Comparison of ENCODE assay signal across 19 mouse cellular contexts in the genomic region with DNA sequence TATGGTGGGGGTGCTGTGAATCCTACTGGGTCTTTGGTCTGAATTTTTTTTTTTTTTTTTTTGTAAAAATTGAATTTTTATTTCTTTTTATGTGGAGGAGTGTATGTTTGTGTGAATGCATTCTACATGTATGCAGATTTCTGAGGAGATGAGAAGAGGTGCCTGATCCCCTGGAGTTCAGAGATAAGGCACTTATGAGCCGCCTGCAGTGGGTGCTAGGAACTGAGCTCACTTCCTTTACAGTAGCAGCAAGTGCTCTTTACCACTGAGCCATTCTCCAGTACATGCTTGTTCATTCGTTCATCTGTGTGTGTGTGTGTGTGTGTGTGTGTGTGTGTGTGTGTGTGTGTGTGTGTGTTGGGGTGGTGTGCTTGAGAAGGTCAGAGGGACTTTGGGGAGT. TPM values are rescaled to one million over a fixed set of nuclear protein-coding genes. Genes with fewer than 3 reads are reported as not detected.
DNase-seq lines count a peak whose midpoint lies in the region; ATAC-seq and TF ChIP-seq lines count a peak whose summit lies in the region.
"Had no signal": no experiment of that assay in that cellular context is flagged by ENCODE, and none has a peak within 500 bp of the region (broad histone marks: within the 10 kb centered on the region; RNA-seq: fewer than 3 reads in every experiment).

No protein-coding gene starts in this region.

- no peak for TF ChIP-seq RAD21 in MEL (IDR thresholded peaks at IDR 0.05; ENCODE audit: low read depth, low read length)

- peaks cover 74% of the 10 kb centered on the region for H3K79me2 ChIP-seq in MEL (ENCODE audit: control insufficient read depth, insufficient read depth, low read length, poor library complexity)

- ATAC-seq in erythroid progenitor cell, adult 5-6 weeks (replicated peaks; ENCODE audit: low FRiP score, poor library complexity, severe bottlenecking): peak; percentile 75
- ATAC-seq in liver, embryonic 15.5 days (ENCODE audit: insufficient read depth): peak; percentile 82
- peak; percentile 96 for ATAC-seq in megakaryocyte-erythroid progenitor cell, adult 5-6 weeks (replicated peaks; ENCODE audit: low FRiP score, low TSS enrichment, poor library complexity, severe bottlenecking)
- ATAC-seq in kidney, embryonic 14.5 days (ENCODE audit: low FRiP score, low TSS enrichment): no peak

- peak in 1 of 2 experiments; percentile 62; a peak in 3 of 4 replicates for TF ChIP-seq EP300 in MEL (IDR thresholded peaks at IDR 0.05; ENCODE audit: low read depth in 1 of 2, low read length in 2 of 2)

- no peak for TF ChIP-seq POLR2A in MEL (IDR thresholded peaks at IDR 0.05; ENCODE audit: control insufficient read depth in 1 of 2, insufficient read depth in 1 of 2, low read depth in 1 of 2, low read length in 2 of 2, poor library complexity in 1 of 2)

- H3K27ac ChIP-seq in MEL (ENCODE audit: control insufficient read depth, low read depth, low read length): peak overlapping the region; percentile 90
- 0 out of 2 replicates have a peak overlapping the region, but pooled peaks have one; percentile 14 for H3K27ac ChIP-seq in liver, embryonic 15.5 days (replicated peaks)
- no peak overlapping the region for H3K27ac ChIP-seq in hindbrain, embryonic 10.5 days
- no peak overlapping the region for H3K27ac ChIP-seq in kidney, embryonic 14.5 days (ENCODE audit: low read depth, low read length)
- H3K27ac ChIP-seq: forebrain, embryonic 12.5 days; heart, embryonic 13.5 days; hindbrain, embryonic 12.5 days; limb, embryonic 15.5 days had no signal

- DNase-seq in MEL (ENCODE audit: low read depth, low spot score): peak; percentile 84
- no peak for DNase-seq in hindbrain, embryonic 10.5 days (ENCODE audit: low spot score)
- DNase-seq in right cerebral cortex, postnatal 4 days: no peak
- DNase-seq: adrenal gland, postnatal 10 days; cerebellum, adult 9-11 months; heart, adult 18-20 months; heart, postnatal 14 days; kidney, adult 11 months; left cerebral cortex, postnatal 4 days; midbrain, embryonic 14.5 days; right cerebral cortex, postnatal 25 days had no signal

- peaks cover 18% of the 10 kb centered on the region in 2 experiments for H3K4me1 ChIP-seq in MEL (ENCODE audit: control insufficient read depth in 1 of 2, insufficient read depth in 2 of 2, low read length in 2 of 2)
- H3K4me1 ChIP-seq in liver, embryonic 15.5 days (replicated peaks): peaks cover 47% of the 10 kb centered on the region
- no peaks in the 10 kb centered on the region for H3K4me1 ChIP-seq in hindbrain, embryonic 10.5 days (replicated peaks)
- no peaks in the 10 kb centered on the region for H3K4me1 ChIP-seq in kidney, embryonic 14.5 days (ENCODE audit: control insufficient read depth, insufficient read depth, low read length)
- H3K4me1 ChIP-seq: forebrain, embryonic 12.5 days; hindbrain, embryonic 12.5 days; limb, embryonic 15.5 days had no signal

- H3K9me3 ChIP-seq in MEL (replicated peaks; ENCODE audit: insufficient read depth, low read length): no peaks in the 10 kb centered on the region
- no peaks in the 10 kb centered on the region for H3K9me3 ChIP-seq in liver, embryonic 15.5 days (replicated peaks)
- no peaks in the 10 kb centered on the region for H3K9me3 ChIP-seq in hindbrain, embryonic 10.5 days
- H3K9me3 ChIP-seq in kidney, embryonic 14.5 days (ENCODE audit: control insufficient read depth, low read length): no peaks in the 10 kb centered on the region
- H3K9me3 ChIP-seq: forebrain, embryonic 12.5 days; heart, embryonic 13.5 days; hindbrain, embryonic 12.5 days; limb, embryonic 15.5 days had no signal

- 25% methylated on average over 2 of the region's 2 CpGs for WGBS in liver, embryonic 15.5 days (ENCODE audit: insufficient replicate concordance)
- 93% methylated on average over 2 of the region's 2 CpGs for WGBS in hindbrain, embryonic 10.5 days
- WGBS in kidney, embryonic 14.5 days: 100% methylated on average over 2 of the region's 2 CpGs

- H3K4me2 ChIP-seq in liver, embryonic 15.5 days: peak overlapping the region; percentile 7; the same call in 1 of the 2 replicates
- no peak overlapping the region for H3K4me2 ChIP-seq in kidney, embryonic 14.5 days (replicated peaks; ENCODE audit: low read depth, low read length)
- H3K4me2 ChIP-seq: forebrain, embryonic 12.5 days; heart, embryonic 13.5 days; hindbrain, embryonic 12.5 days; limb, embryonic 15.5 days had no signal

- H3K36me3 ChIP-seq in MEL (ENCODE audit: control insufficient read depth in 1 of 2, insufficient read depth in 2 of 2, low read length in 2 of 2): peaks cover 2 to 31% of the 10 kb centered on the region in 2 experiments
- no peaks in the 10 kb centered on the region for H3K36me3 ChIP-seq in liver, embryonic 15.5 days (replicated peaks)
- no peaks in the 10 kb centered on the region for H3K36me3 ChIP-seq in hindbrain, embryonic 10.5 days
- H3K36me3 ChIP-seq in kidney, embryonic 14.5 days (ENCODE audit: control insufficient read depth, insufficient read depth, low read length): no peaks in the 10 kb centered on the region
- H3K36me3 ChIP-seq: forebrain, embryonic 12.5 days had no signal

- peak overlapping the region; percentile 61 for H3K9ac ChIP-seq in MEL (ENCODE audit: control insufficient read depth, low read depth, low read length, poor library complexity, severe bottlenecking)
- no peak overlapping the region for H3K9ac ChIP-seq in liver, embryonic 15.5 days
- H3K9ac ChIP-seq in kidney, embryonic 14.5 days (ENCODE audit: low read depth, low read length): no peak overlapping the region
- H3K9ac ChIP-seq: forebrain, embryonic 12.5 days; heart, embryonic 13.5 days; hindbrain, embryonic 12.5 days; limb, embryonic 15.5 days had no signal

- no peaks in the 10 kb centered on the region for H3K27me3 ChIP-seq in MEL (ENCODE audit: control insufficient read depth in 1 of 2, insufficient read depth in 2 of 2, low read length in 2 of 2)
- no peaks in the 10 kb centered on the region for H3K27me3 ChIP-seq in liver, embryonic 15.5 days
- H3K27me3 ChIP-seq in hindbrain, embryonic 10.5 days (ENCODE audit: insufficient read depth, poor library complexity, severe bottlenecking): no peaks in the 10 kb centered on the region
- H3K27me3 ChIP-seq in kidney, embryonic 14.5 days (ENCODE audit: control insufficient read depth, insufficient read depth, low read length): no peaks in the 10 kb centered on the region
- H3K27me3 ChIP-seq: forebrain, embryonic 12.5 days; heart, embryonic 13.5 days; hindbrain, embryonic 12.5 days; limb, embryonic 15.5 days had no signal

- TF ChIP-seq CTCF in MEL (IDR thresholded peaks at IDR 0.05 in 2 of 3, conservative IDR thresholded peaks at IDR 0.05 in 1 of 3; ENCODE audit: control insufficient read depth in 1 of 3, insufficient read depth in 1 of 3, low read depth in 2 of 3, low read length in 3 of 3, poor library complexity in 1 of 3, severe bottlenecking in 1 of 3): no peak

- peak overlapping the region; percentile 28 to 47 for H3K4me3 ChIP-seq in MEL (ENCODE audit: control insufficient read depth in 1 of 2, insufficient read depth in 1 of 2, low read depth in 2 of 2, low read length in 2 of 2)
- H3K4me3 ChIP-seq in liver, embryonic 15.5 days (replicated peaks): no peak overlapping the region
- H3K4me3 ChIP-seq in hindbrain, embryonic 10.5 days: no peak overlapping the region
- no peak overlapping the region for H3K4me3 ChIP-seq in kidney, embryonic 14.5 days (ENCODE audit: low read length)
- H3K4me3 ChIP-seq: forebrain, embryonic 12.5 days; heart, embryonic 13.5 days; hindbrain, embryonic 12.5 days; limb, embryonic 15.5 days had no signal

TF ChIP-seq in MEL, 35 proteins besides CTCF, POLR2A, EP300 and RAD21 (continues in another document):
- TF ChIP-seq NELFE (IDR thresholded peaks at IDR 0.05; ENCODE audit: low read depth, low read length) (no peak), ZKSCAN1 (IDR thresholded peaks at IDR 0.05; ENCODE audit: low read depth, low read length) (no peak), RCOR1 (IDR thresholded peaks at IDR 0.05; ENCODE audit: low read depth, low read length) (no peak), POLR2AphosphoS2 (IDR thresholded peaks at IDR 0.05; ENCODE audit: low read length) (no peak), TCF12 (IDR thresholded peaks at IDR 0.05; ENCODE audit: low read depth, low read length) (no peak), POLR2AphosphoS5 (IDR thresholded peaks at IDR 0.05; ENCODE audit: borderline replicate concordance, low read depth, low read length) (no peak), TBP (IDR thresholded peaks at IDR 0.05; ENCODE audit: low read depth, low read length) (no peak), SMC3 (IDR thresholded peaks at IDR 0.05; ENCODE audit: low read depth, low read length) (no peak), MAZ (IDR thresholded peaks at IDR 0.05; ENCODE audit: low read depth, low read length) (no peak)

RNA-seq across cellular contexts. Expression of a gene that starts 12.6 kb away (rescaled TPM):
- total RNA-seq in MEL (2012; rRNA removed): 33.7 and 34.6 TPM in 2 replicates
- 100 to 1,000 TPM in 1 of 2 experiments, 10 to 100 TPM in 1; 46.6 to 456 TPM for polyA plus RNA-seq in MEL (2012; ENCODE audit: insufficient read depth in 1 of 2, insufficient read length in 2 of 2, low read depth in 1 of 2, low replicate concordance in 2 of 2, missing spikeins in 1 of 2)
- total RNA-seq in erythroid progenitor cell, adult 5-6 weeks (2015; ENCODE audit: low replicate concordance): 23.1 and 50.7 TPM in 2 replicates
- 30.6 and 36.2 TPM in 2 replicates for total RNA-seq in erythroid progenitor cell, adult 5-6 weeks (2017; ENCODE audit: low replicate concordance)
- polyA plus RNA-seq in liver, embryonic 15.5 days (2015; fragmentation: Nextera tagmentation; extraction: Ambion mirVana): 14.9 and 15.7 TPM in 2 replicates
- total RNA-seq in megakaryocyte-erythroid progenitor cell, adult 5-6 weeks (2014; fragmentation: Nextera tagmentation): 65.0 and 65.3 TPM in 2 replicates
- total RNA-seq in megakaryocyte-erythroid progenitor cell, adult 5-6 weeks (2017): 55.6 and 69.0 TPM in 2 replicates
- 44.8 and 45.3 TPM in 2 replicates for polyA plus RNA-seq in hindbrain, embryonic 10.5 days (2016; fragmentation: Nextera tagmentation; extraction: Ambion mirVana)
- 25.3 and 38.8 TPM in 2 replicates for polyA plus RNA-seq in kidney, embryonic 14.5 days (2014; fragmentation: Nextera tagmentation; extraction: Ambion mirVana)

RNA-seq across cellular contexts. Expression of a gene that starts 53.4 kb away (rescaled TPM):
- total RNA-seq in MEL (2012; rRNA removed): 3.8 and 4.1 TPM in 2 replicates
- 1 to 10 TPM in 1 of 2 experiments, not detected in 1; 9.5 TPM for polyA plus RNA-seq in MEL (2012; ENCODE audit: insufficient read depth in 1 of 2, insufficient read length in 2 of 2, low read depth in 1 of 2, low replicate concordance in 2 of 2, missing spikeins in 1 of 2)
- 2.9 and 10.1 TPM in 2 replicates for total RNA-seq in erythroid progenitor cell, adult 5-6 weeks (2015; ENCODE audit: low replicate concordance)
- total RNA-seq in erythroid progenitor cell, adult 5-6 weeks (2017; ENCODE audit: low replicate concordance): 4.4 and 5.8 TPM in 2 replicates
- polyA plus RNA-seq in liver, embryonic 15.5 days (2015; fragmentation: Nextera tagmentation; extraction: Ambion mirVana): 2.1 and 3.5 TPM in 2 replicates
- 8.5 and 18.3 TPM in 2 replicates for total RNA-seq in megakaryocyte-erythroid progenitor cell, adult 5-6 weeks (2014; fragmentation: Nextera tagmentation)
- total RNA-seq in megakaryocyte-erythroid progenitor cell, adult 5-6 weeks (2017): 8.7 and 9.2 TPM in 2 replicates
- 6.2 and 7.4 TPM in 2 replicates for polyA plus RNA-seq in hindbrain, embryonic 10.5 days (2016; fragmentation: Nextera tagmentation; extraction: Ambion mirVana)
- 5.4 and 5.6 TPM in 2 replicates for polyA plus RNA-seq in kidney, embryonic 14.5 days (2014; fragmentation: Nextera tagmentation; extraction: Ambion mirVana)

Comparison
In these comparisons a context has a peak if more than half of its experiments do, and no peak if none do; other contexts are left out.
1. H3K27ac ChIP-seq: peak in MEL (single experiment) and liver, embryonic 15.5 days (single experiment); none in hindbrain, embryonic 10.5 days (single experiment) and kidney, embryonic 14.5 days (single experiment).
2. H3K4me3 ChIP-seq: peak in MEL (2 of 2); none in liver, embryonic 15.5 days (single experiment), hindbrain, embryonic 10.5 days (single experiment) and kidney, embryonic 14.5 days (single experiment).